Mouse (Mus musculus) right cerebral cortex, adult 2 months (tissue): Measurements from ENCODE around the gene Ambn.

Source experiments
- DNase-seq, 2 experiments: peaks; one replicate each; pipeline ENCODE4 v3.0.0; 2021 to 2022; ENCODE audit warnings: low spot score in 2 of 2

The Ambn gene

GRCm38 (mm10) chr5:88455691-88456090 lies at the start of gene Ambn:
Gene Ambn (plus strand): TSS chr5:88455991.
- no peak for DNase-seq

- no peak for DNase-seq
These were observed 35.3 kb upstream of the Ambn start for GRCm38 (mm10) chr5:88420319-88421065.

GRCm38 (mm10) chr5:88424892-88425291 lies 30.9 kb upstream of the Ambn start:
- DNase-seq, result peak; percentile 6 to 15

- DNase-seq, result no peak
These were observed 29.0 kb upstream of the Ambn start for GRCm38 (mm10) chr5:88426753-88427152.

DNA sequence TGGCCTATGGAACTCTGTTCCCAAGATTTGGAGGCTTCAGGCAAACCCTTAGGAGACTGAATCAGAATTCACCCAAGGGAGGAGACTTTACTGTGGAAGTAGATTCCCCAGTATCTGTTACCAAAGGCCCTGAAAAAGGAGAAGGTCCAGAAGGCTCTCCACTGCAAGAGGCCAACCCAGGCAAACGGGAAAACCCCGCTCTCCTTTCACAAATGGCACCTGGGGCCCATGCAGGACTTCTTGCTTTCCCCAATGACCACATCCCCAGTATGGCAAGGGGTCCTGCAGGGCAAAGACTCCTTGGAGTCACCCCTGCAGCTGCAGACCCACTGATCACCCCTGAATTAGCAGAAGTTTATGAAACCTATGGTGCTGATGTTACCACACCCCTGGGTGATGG lies 11.7 kb downstream of the Ambn start:
- DNase-seq, result no peak

GRCm38 (mm10) chr5:88468807-88469704 lies 13.3 kb downstream of the Ambn start:
- DNase-seq, result no peak

GRCm38 (mm10) chr5:88487675-88488074 lies 31.9 kb downstream of the Ambn start, which contains the start of gene Enam:
Gene Enam (plus strand): TSS chr5:88487975.
- DNase-seq, result no peak

GRCm38 (mm10) chr5:88489004-88489403 lies 33.2 kb downstream of the Ambn start:
- DNase-seq, result no peak

DNA sequence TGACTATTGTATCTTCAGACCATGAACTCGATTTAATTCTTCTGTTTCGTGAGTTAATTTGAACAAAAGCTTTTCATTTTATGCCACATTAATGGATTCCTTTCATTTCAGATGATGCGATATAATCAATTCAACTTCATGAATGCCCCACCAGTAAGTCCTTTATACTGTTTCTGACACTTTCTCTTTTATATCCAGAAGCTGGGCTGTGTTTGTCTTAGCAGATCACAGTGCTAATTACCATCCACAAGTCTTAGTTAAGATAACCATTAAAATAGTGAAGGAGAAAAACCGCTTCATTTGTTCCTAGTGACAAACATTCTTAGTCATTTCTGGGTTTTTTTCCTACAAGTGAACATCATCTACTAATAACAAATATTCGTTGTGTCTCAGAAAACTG lies 35.3 kb downstream of the Ambn start:
- no peak for DNase-seq

GRCm38 (mm10) chr5:88499781-88500180 lies 44.0 kb downstream of the Ambn start:
- no peak for DNase-seq

- no peak for DNase-seq
These were observed 52.8 kb downstream of the Ambn start for GRCm38 (mm10) chr5:88508555-88508954.

GRCm38 (mm10) chr5:88508990-88509389 lies 53.2 kb downstream of the Ambn start:
- DNase-seq, result no peak
